8 mouse cellular contexts compared by ENCODE assay signal in the genomic region with DNA sequence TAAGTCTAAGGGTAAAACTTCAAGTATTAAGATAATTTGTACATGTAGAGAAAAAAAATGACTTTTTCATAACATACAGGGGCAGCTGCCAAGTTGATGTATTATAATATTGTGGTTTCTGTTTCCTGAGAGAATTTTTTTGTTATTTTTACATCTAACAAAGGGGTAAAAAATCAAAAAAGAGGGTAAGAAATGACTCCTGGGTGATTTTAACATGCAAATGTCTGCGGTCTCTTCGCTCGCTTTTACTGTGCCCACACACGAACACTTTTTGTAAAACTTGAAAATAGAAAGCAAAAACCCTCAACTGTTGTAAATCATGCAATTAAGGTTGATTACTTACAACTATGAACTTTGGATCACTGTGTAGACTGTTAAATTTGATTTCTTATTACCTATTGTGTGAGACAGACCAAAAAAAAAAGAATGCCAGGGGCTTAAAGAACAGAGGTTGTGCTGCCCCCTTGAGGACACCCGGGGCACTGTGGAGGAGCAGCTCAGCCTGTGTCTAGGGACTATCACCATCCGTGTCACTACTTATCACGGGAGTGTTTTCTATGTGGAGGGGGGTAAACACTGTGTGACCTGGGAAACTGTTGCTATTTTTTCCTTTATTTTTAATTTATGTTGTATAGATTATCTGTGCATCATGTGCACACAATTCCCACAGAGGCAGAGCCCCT. TPM values are rescaled to one million over a fixed set of nuclear protein-coding genes. Genes with fewer than 3 reads are reported as not detected.
DNase-seq lines count a peak whose midpoint lies in the region; ATAC-seq lines count a peak whose summit lies in the region.

No protein-coding gene starts in this region.

- H3K36me3 ChIP-seq in embryonic facial prominence, embryonic 11.5 days (replicated peaks; ENCODE audit: control insufficient read depth, insufficient read depth, low read depth, low read length): no peaks in the 10 kb centered on the region
- H3K36me3 ChIP-seq in hindbrain, embryonic 16.5 days (ENCODE audit: control insufficient read depth, insufficient read depth, low read length): no peaks in the 10 kb centered on the region
- H3K36me3 ChIP-seq in neural tube, embryonic 14.5 days (ENCODE audit: control insufficient read depth, insufficient read depth, low read length): no peaks in the 10 kb centered on the region

- no peak overlapping the region for H3K27ac ChIP-seq in embryonic facial prominence, embryonic 11.5 days (replicated peaks; ENCODE audit: low read depth, low read length)
- H3K27ac ChIP-seq in hindbrain, embryonic 16.5 days (ENCODE audit: low read depth, low read length): no peak overlapping the region
- H3K27ac ChIP-seq in neural tube, embryonic 14.5 days (ENCODE audit: low read depth, low read length): no peak overlapping the region

- no peak for ATAC-seq in embryonic facial prominence, embryonic 11.5 days (replicated peaks; ENCODE audit: insufficient number of reproducible peaks, low FRiP score, low TSS enrichment, low read depth)
- peak; percentile 73 for ATAC-seq in hindbrain, embryonic 16.5 days
- ATAC-seq in neural tube, embryonic 14.5 days (ENCODE audit: low read depth): peak; percentile 57; the same call in 1 of the 2 replicates

- no peak overlapping the region for H3K9ac ChIP-seq in embryonic facial prominence, embryonic 11.5 days (replicated peaks; ENCODE audit: low read length)
- no peak overlapping the region for H3K9ac ChIP-seq in hindbrain, embryonic 16.5 days (ENCODE audit: low read depth, low read length)
- H3K9ac ChIP-seq in neural tube, embryonic 14.5 days (replicated peaks; ENCODE audit: low read depth, low read length): no peak overlapping the region

- no peak overlapping the region for H3K4me3 ChIP-seq in embryonic facial prominence, embryonic 11.5 days (ENCODE audit: low read depth, low read length)
- H3K4me3 ChIP-seq in hindbrain, embryonic 16.5 days (ENCODE audit: low read length): no peak overlapping the region
- no peak overlapping the region for H3K4me3 ChIP-seq in neural tube, embryonic 14.5 days (ENCODE audit: low read depth, low read length)

- no peaks in the 10 kb centered on the region for H3K4me1 ChIP-seq in embryonic facial prominence, embryonic 11.5 days (ENCODE audit: control insufficient read depth, insufficient read depth, low read length)
- H3K4me1 ChIP-seq in hindbrain, embryonic 16.5 days (ENCODE audit: control insufficient read depth, insufficient read depth, low read depth, low read length): peaks cover 4% of the 10 kb centered on the region; the same call in 1 of the 2 replicates
- no peaks in the 10 kb centered on the region for H3K4me1 ChIP-seq in neural tube, embryonic 14.5 days (ENCODE audit: control insufficient read depth, insufficient read depth, low read length)

- H3K27me3 ChIP-seq in embryonic facial prominence, embryonic 11.5 days (ENCODE audit: control insufficient read depth, insufficient read depth, low read length): peaks cover 15% of the 10 kb centered on the region; the same call in 1 of the 2 replicates
- peaks cover 12% of the 10 kb centered on the region for H3K27me3 ChIP-seq in hindbrain, embryonic 16.5 days (replicated peaks; ENCODE audit: control insufficient read depth, insufficient read depth, low read length)
- H3K27me3 ChIP-seq in neural tube, embryonic 14.5 days (ENCODE audit: control insufficient read depth, insufficient read depth, low read length): no peaks in the 10 kb centered on the region

- H3K4me2 ChIP-seq in embryonic facial prominence, embryonic 11.5 days (ENCODE audit: low read depth, low read length): no peak overlapping the region
- no peak overlapping the region for H3K4me2 ChIP-seq in hindbrain, embryonic 16.5 days (ENCODE audit: low read length)
- H3K4me2 ChIP-seq in neural tube, embryonic 14.5 days (ENCODE audit: low read depth, low read length): no peak overlapping the region

- peak; percentile 46 for DNase-seq in ovary, postnatal 14 days (ENCODE audit: low spot score)
- no peak for DNase-seq in ovary, adult 18-20 months (ENCODE audit: low spot score)
- DNase-seq in adrenal gland, postnatal 36 days: peak; percentile 72 to 83
- DNase-seq in embryonic facial prominence, embryonic 11.5 days (ENCODE audit: low spot score): peak; percentile 77
- DNase-seq in left cerebral cortex, postnatal 36 days (ENCODE audit: low spot score in 2 of 2): peak; percentile 56 to 61
- peak; percentile 16 to 72 for DNase-seq in thymus, postnatal 10 days (ENCODE audit: low spot score in 2 of 2)

- H3K9me3 ChIP-seq in embryonic facial prominence, embryonic 11.5 days (replicated peaks; ENCODE audit: control insufficient read depth, low read length): no peaks in the 10 kb centered on the region
- no peaks in the 10 kb centered on the region for H3K9me3 ChIP-seq in hindbrain, embryonic 16.5 days (ENCODE audit: control insufficient read depth, low read length)
- H3K9me3 ChIP-seq in neural tube, embryonic 14.5 days (ENCODE audit: control insufficient read depth, low read length): no peaks in the 10 kb centered on the region

- intact Hi-C loops in left cerebral cortex, postnatal 36 days (cut with DNase I): loop anchor here (5.0 kb wide), 1 partner anchor 85 kb away; no protein-coding TSS in a partner anchor

- 51% methylated on average over 7 of the region's 7 CpGs for WGBS in embryonic facial prominence, embryonic 11.5 days
- 49% methylated on average over 7 of the region's 7 CpGs for WGBS in hindbrain, embryonic 16.5 days
- 51% methylated on average over 7 of the region's 7 CpGs for WGBS in neural tube, embryonic 14.5 days

RNA-seq across cellular contexts. Expression of a gene that starts 23.5 kb away (rescaled TPM):
- total RNA-seq in adrenal gland, postnatal 36 days (2021): 1 to 10 TPM; 3.0 to 4.9 TPM
- polyA plus RNA-seq in embryonic facial prominence, embryonic 11.5 days (2014; fragmentation: Nextera tagmentation; extraction: Ambion mirVana): 2.1 and 4.5 TPM in 2 replicates
- 5.0 and 8.0 TPM in 2 replicates for polyA plus RNA-seq in hindbrain, embryonic 16.5 days (2015; fragmentation: Nextera tagmentation; extraction: Ambion mirVana)
- total RNA-seq in left cerebral cortex, postnatal 36 days (2021): 10 to 100 TPM; 17.7 to 20.6 TPM
- 2.6 and 3.6 TPM in 2 replicates for polyA plus RNA-seq in neural tube, embryonic 14.5 days (2014; fragmentation: Nextera tagmentation; extraction: Ambion mirVana)

RNA-seq across cellular contexts. Expression of a gene that starts 56.7 kb away (rescaled TPM):
- 1 to 10 TPM; 2.6 to 3.9 TPM for total RNA-seq in adrenal gland, postnatal 36 days (2021)
- polyA plus RNA-seq in embryonic facial prominence, embryonic 11.5 days (2014; fragmentation: Nextera tagmentation; extraction: Ambion mirVana): 0.32 and 0.39 TPM in 2 replicates
- 6.4 and 8.5 TPM in 2 replicates for polyA plus RNA-seq in hindbrain, embryonic 16.5 days (2015; fragmentation: Nextera tagmentation; extraction: Ambion mirVana)
- 100 to 1,000 TPM in 1 of 2 experiments, 10 to 100 TPM in 1; 97.6 to 107 TPM for total RNA-seq in left cerebral cortex, postnatal 36 days (2021)
- polyA plus RNA-seq in neural tube, embryonic 14.5 days (2014; fragmentation: Nextera tagmentation; extraction: Ambion mirVana): 7.5 and 8.9 TPM in 2 replicates
